Mouse (Mus musculus) liver, adult 2 months (tissue): ENCODE measurements around the gene Ankrd66.

Experiments
- CTCF ChIP-seq: fragments of 200-500 bp; IDR thresholded peaks from 2 replicates; pipeline ENCODE4 v1.5.1; 2011; ENCODE audit warnings: low read depth, low read length, control low read depth
- POLR2A ChIP-seq: fragments of 200-500 bp; IDR thresholded peaks from 2 replicates; pipeline ENCODE4 v1.6.1; 2011; ENCODE audit warnings: low read length, control low read depth; ENCODE audit not compliant: insufficient read depth; ENCODE audit errors: extremely low read depth

- no peak for TF ChIP-seq CTCF
- TF ChIP-seq POLR2A, result no peak
Observed at GRCm38 (mm10) chr17:43557104-43557503, 13.7 kb upstream of the Ankrd66 start.
